Mouse (Mus musculus) kidney, postnatal 4 days (tissue): ENCODE data around the gene Mtx3.

Source experiments
- DNase-seq, 2 experiments: peaks; one replicate each; pipeline ENCODE4 v3.0.0; 2021; ENCODE audit warnings: mixed read lengths in 2 of 2

Gene Mtx3

GRCm38 (mm10) chr13:92884930-92885329, 40.4 kb downstream of the Mtx3 start:
- DNase-seq = no peak

- no peak for DNase-seq
Measured at GRCm38 (mm10) chr13:92899087-92899486, 54.5 kb downstream of the Mtx3 start.

GRCm38 (mm10) chr13:92903291-92903690, 58.7 kb downstream of the Mtx3 start:
- no peak for DNase-seq

- no peak for DNase-seq
Measured at GRCm38 (mm10) chr13:92905944-92906343, 61.4 kb downstream of the Mtx3 start.

- DNase-seq = no peak
Measured at GRCm38 (mm10) chr13:92907366-92907765, 62.8 kb downstream of the Mtx3 start.
